Mouse (Mus musculus) forebrain, embryonic 16.5 days (tissue): ENCODE results near the gene Arid1b. TPM values are rescaled to one million over a fixed set of nuclear protein-coding genes. Genes with fewer than 3 reads are reported as not detected.

Source experiments
- ATAC-seq: fragments of 200-750 bp; cut with Nextera tagmentation; 2 replicates; pipeline ENCODE4 v1.8.0; 2017; ENCODE audit warnings: mild to moderate bottlenecking, moderate library complexity
- H3K27ac ChIP-seq: fragments of 300-500 bp; sonication (generic); 2 replicates; pipeline ENCODE4 v1.5.1; 2014; ENCODE audit warnings: low read length, control low read depth
- H3K27me3 ChIP-seq: fragments of 300-500 bp; sonication (generic); replicated peaks from 2 replicates; pipeline ENCODE4 v1.6.1; 2014; ENCODE audit warnings: low read length; ENCODE audit not compliant: control insufficient read depth, insufficient read depth
- H3K36me3 ChIP-seq: fragments of 300-500 bp; sonication (generic); 2 replicates; pipeline ENCODE4 v1.6.1; 2014; ENCODE audit not compliant: control insufficient read depth, insufficient read depth
- H3K4me1 ChIP-seq: fragments of 300-500 bp; sonication (generic); replicated peaks from 2 replicates; pipeline ENCODE4 v1.6.1; 2014; ENCODE audit warnings: low read length; ENCODE audit not compliant: control insufficient read depth, insufficient read depth
- H3K4me2 ChIP-seq: fragments of 300-500 bp; sonication (generic); 2 replicates; pipeline ENCODE4 v1.6.1; 2014; ENCODE audit warnings: mild to moderate bottlenecking, low read length, control low read depth
- H3K4me3 ChIP-seq: fragments of 300-500 bp; sonication (generic); replicated peaks from 2 replicates; pipeline ENCODE4 v1.5.1; 2014; ENCODE audit warnings: mild to moderate bottlenecking, low read length, control low read depth
- H3K9ac ChIP-seq: fragments of 300-500 bp; sonication (generic); replicated peaks from 2 replicates; pipeline ENCODE4 v1.6.1; 2014; ENCODE audit warnings: low read depth, low read length, control low read depth
- H3K9me3 ChIP-seq: fragments of 300-500 bp; sonication (generic); 2 replicates; pipeline ENCODE4 v1.6.1; 2016; ENCODE audit warnings: low read length; ENCODE audit not compliant: control insufficient read depth
- WGBS: fragments of 180-500 bp; shearing (Covaris S2); extraction: QIAGEN DNeasy Blood & Tissue Kit; methylation state at CpG from one replicate; pipeline ENCODE4 v1.1.7; 2014; 5-methylcytosine and 5-hydroxymethylcytosine counted together
- polyA plus RNA-seq: library from polyadenylated mRNA; unstranded; fragments of >200 nt; fragmentation: Nextera tagmentation; extraction: Ambion mirVana; gene quantifications from 2 replicates; pipeline ENCODE4 v1.2.1, GENCODE M21; 2015

Arid1b gene
- polyA plus RNA-seq, 1 experiment from 2014 or later, result 15.1 TPM

- Histone ChIP-seq H3K4me1 (peaks cover 16% of the 10 kb centered on the region), H3K27ac (no peak overlapping the region), H3K4me3 (no peak overlapping the region), H3K4me2 (peak overlapping the region; percentile 5; the same call in 1 of the 2 replicates), H3K36me3 (no peaks in the 10 kb centered on the region), H3K9me3 (no peaks in the 10 kb centered on the region), H3K27me3 (no peaks in the 10 kb centered on the region; the same call in 1 of the 2 replicates), H3K9ac (no peak overlapping the region; the same call in 1 of the 2 replicates)
- 5% methylated on average over 10 of the region's 10 CpGs for WGBS
- ATAC-seq, result no peak
Measured at GRCm38 (mm10) chr17:4991600-4991999, 2.5 kb upstream of the Arid1b start.

GRCm38 (mm10) chr17:4993497-4993839, 664 bp upstream of the Arid1b start:
- peak overlapping the region; percentile 100 for H3K27ac ChIP-seq
- ATAC-seq, result no peak
- peaks cover 18% of the 10 kb centered on the region for H3K4me1 ChIP-seq
- peak overlapping the region; percentile 99 for H3K9ac ChIP-seq
- WGBS, result 15% methylated on average over 9 of the region's 9 CpGs
- no peaks in the 10 kb centered on the region for H3K27me3 ChIP-seq
- no peaks in the 10 kb centered on the region for H3K9me3 ChIP-seq
- no peaks in the 10 kb centered on the region for H3K36me3 ChIP-seq
- peak overlapping the region; percentile 67 for H3K4me2 ChIP-seq
- peak overlapping the region; percentile 88 for H3K4me3 ChIP-seq

GRCm38 (mm10) chr17:4994504-4994812, 326 bp downstream of the Arid1b start:
- Histone ChIP-seq H3K9me3 (no peaks in the 10 kb centered on the region), H3K27me3 (no peaks in the 10 kb centered on the region), H3K4me1 (peaks cover 20% of the 10 kb centered on the region), H3K27ac (peak overlapping the region; percentile 100), H3K36me3 (no peaks in the 10 kb centered on the region), H3K4me2 (peak overlapping the region; percentile 67), H3K9ac (peak overlapping the region; percentile 99), H3K4me3 (peak overlapping the region; percentile 88)
- 0% methylated on average over 6 of the region's 55 CpGs for whole genome bisulfite sequencing
- no peak; the same call in 1 of the 2 replicates for ATAC-seq

GRCm38 (mm10) chr17:4994813-4995560, 855 bp downstream of the Arid1b start:
- Histone ChIP-seq H3K9me3 (no peaks in the 10 kb centered on the region), H3K4me2 (peak overlapping the region; percentile 74), H3K4me1 (peaks cover 23% of the 10 kb centered on the region), H3K27ac (peak overlapping the region; percentile 100), H3K4me3 (peak overlapping the region; percentile 88), H3K36me3 (no peaks in the 10 kb centered on the region), H3K9ac (peak overlapping the region; percentile 99), H3K27me3 (no peaks in the 10 kb centered on the region)
- 0% methylated on average over 67 of the region's 81 CpGs for WGBS
- ATAC-seq, result peak; percentile 45

GRCm38 (mm10) chr17:4995561-4996051, 1.5 kb downstream of the Arid1b start:
- H3K36me3 ChIP-seq, result no peaks in the 10 kb centered on the region
- no peaks in the 10 kb centered on the region for H3K27me3 ChIP-seq
- H3K4me3 ChIP-seq, result peak overlapping the region; percentile 88
- H3K9ac ChIP-seq, result peak overlapping the region; percentile 99
- H3K4me1 ChIP-seq, result peaks cover 29% of the 10 kb centered on the region
- no peaks in the 10 kb centered on the region for H3K9me3 ChIP-seq
- H3K4me2 ChIP-seq, result peak overlapping the region; percentile 74
- peak; percentile 51 for ATAC-seq
- peak overlapping the region; percentile 100 for H3K27ac ChIP-seq
- under 1% methylated on average over 32 of the region's 56 CpGs for WGBS

- peak; percentile 29 for ATAC-seq
- Histone ChIP-seq H3K27me3 (no peaks in the 10 kb centered on the region), H3K4me3 (peak overlapping the region; percentile 88), H3K9ac (peak overlapping the region; percentile 99), H3K27ac (peak overlapping the region; percentile 100), H3K4me2 (peak overlapping the region; percentile 74), H3K4me1 (peaks cover 31% of the 10 kb centered on the region), H3K9me3 (no peaks in the 10 kb centered on the region), H3K36me3 (no peaks in the 10 kb centered on the region)
- 0% methylated on average over 67 of the region's 95 CpGs for WGBS
Measured at GRCm38 (mm10) chr17:4996121-4996813, 2.1 kb downstream of the Arid1b start.

- Histone ChIP-seq H3K4me1 (peaks cover 31% of the 10 kb centered on the region), H3K36me3 (no peaks in the 10 kb centered on the region), H3K27ac (peak overlapping the region; percentile 100), H3K27me3 (no peaks in the 10 kb centered on the region), H3K4me2 (peak overlapping the region; percentile 74), H3K4me3 (peak overlapping the region; percentile 88), H3K9ac (peak overlapping the region; percentile 99), H3K9me3 (no peaks in the 10 kb centered on the region)
- ATAC-seq, result no peak
- WGBS, result under 1% methylated on average over 20 of the region's 20 CpGs
Measured at GRCm38 (mm10) chr17:4996814-4997549, 2.9 kb downstream of the Arid1b start.

GRCm38 (mm10) chr17:4997968-4998367, 3.8 kb downstream of the Arid1b start:
- no peak overlapping the region for H3K9ac ChIP-seq
- no peaks in the 10 kb centered on the region for H3K9me3 ChIP-seq
- H3K4me3 ChIP-seq, result peak overlapping the region; percentile 25
- ATAC-seq, result no peak
- H3K27me3 ChIP-seq, result no peaks in the 10 kb centered on the region
- H3K36me3 ChIP-seq, result no peaks in the 10 kb centered on the region
- H3K4me2 ChIP-seq, result peak overlapping the region; percentile 57
- peaks cover 36% of the 10 kb centered on the region for H3K4me1 ChIP-seq
- 19% methylated on average over 3 of the region's 3 CpGs for WGBS
- no peak overlapping the region for H3K27ac ChIP-seq

GRCm38 (mm10) chr17:4999256-4999655, 5.1 kb downstream of the Arid1b start:
- ATAC-seq, result no peak
- no peak overlapping the region for H3K9ac ChIP-seq
- H3K27me3 ChIP-seq, result no peaks in the 10 kb centered on the region
- no peaks in the 10 kb centered on the region for H3K9me3 ChIP-seq
- H3K4me1 ChIP-seq, result peaks cover 43% of the 10 kb centered on the region
- H3K36me3 ChIP-seq, result no peaks in the 10 kb centered on the region
- 79% methylated on average over 1 of the region's 1 CpGs for WGBS
- H3K4me3 ChIP-seq, result no peak overlapping the region
- H3K27ac ChIP-seq, result no peak overlapping the region
- peak overlapping the region; percentile 28; the same call in 1 of the 2 replicates for H3K4me2 ChIP-seq
